Mouse (Mus musculus) MEL (cell line): ENCODE results near the gene Copz1. TPM values are rescaled to one million over a fixed set of nuclear protein-coding genes. Genes with fewer than 3 reads are reported as not detected.

ENCODE experiments used
- DNase-seq: peaks from one replicate; pipeline ENCODE4 v3.0.0; 2011; ENCODE audit warnings: low read depth, low spot score
- H3K27ac ChIP-seq: 2 replicates; pipeline ENCODE4 v1.5.1; 2012; ENCODE audit warnings: low read depth, mild to moderate bottlenecking, control low read depth, low read length, moderate library complexity; ENCODE audit not compliant: control insufficient read depth
- H3K27me3 ChIP-seq, 2 experiments: fragments of 150-350 bp in 1 of 2; sonication (generic) in 1 of 2; 2 replicates each; pipeline ENCODE4 v1.6.1; 2012; ENCODE audit warnings: low read length in 2 of 2, mild to moderate bottlenecking in 2 of 2, improper control_type of control experiment in 1 of 2, moderate library complexity in 1 of 2; ENCODE audit not compliant: insufficient read depth in 2 of 2, control insufficient read depth in 1 of 2
- H3K36me3 ChIP-seq, 2 experiments: 2 replicates each; pipeline ENCODE4 v1.6.1; 2012 to 2014; ENCODE audit warnings: low read length in 2 of 2, improper control_type of control experiment in 1 of 2, inconsistent platforms in 1 of 2, mild to moderate bottlenecking in 1 of 2; ENCODE audit not compliant: insufficient read depth in 2 of 2, control insufficient read depth in 1 of 2
- H3K4me1 ChIP-seq, 2 experiments: fragments of 150-350 bp in 1 of 2; sonication (generic) in 1 of 2; 2 replicates each; pipeline ENCODE4 v1.6.1; 2012; ENCODE audit warnings: low read length in 2 of 2, improper control_type of control experiment in 1 of 2, mild to moderate bottlenecking in 1 of 2; ENCODE audit not compliant: insufficient read depth in 2 of 2, control insufficient read depth in 1 of 2
- H3K4me3 ChIP-seq, 2 experiments: fragments of 150-350 bp in 1 of 2; sonication (generic) in 1 of 2; 2 replicates each; pipeline ENCODE4 v1.5.1; 2012; ENCODE audit warnings: low read depth in 2 of 2, low read length in 2 of 2, mild to moderate bottlenecking in 2 of 2, moderate library complexity in 2 of 2, control low read depth in 1 of 2, improper control_type of control experiment in 1 of 2; ENCODE audit not compliant: control insufficient read depth in 1 of 2, insufficient read depth in 1 of 2
- H3K79me2 ChIP-seq: 2 replicates; pipeline ENCODE4 v1.6.1; 2012; ENCODE audit warnings: mild to moderate bottlenecking, low read length, moderate library complexity; ENCODE audit not compliant: control insufficient read depth, poor library complexity, insufficient read depth
- H3K9ac ChIP-seq: 2 replicates; pipeline ENCODE4 v1.6.1; 2012; ENCODE audit warnings: low read depth, mild to moderate bottlenecking, control low read depth, low read length, moderate library complexity; ENCODE audit not compliant: control insufficient read depth, poor library complexity, severe bottlenecking
- H3K9me3 ChIP-seq: fragments of 150-350 bp; sonication (generic); replicated peaks from 2 replicates; pipeline ENCODE4 v1.6.1; 2012; ENCODE audit warnings: mild to moderate bottlenecking, low read length, improper control_type of control experiment, moderate library complexity; ENCODE audit not compliant: insufficient read depth
- CTCF ChIP-seq, 3 experiments: IDR thresholded peaks in 2 of 3; conservative IDR thresholded peaks in 1 of 3; 2 replicates each; pipeline ENCODE4 v1.5.1; 2011 to 2012; ENCODE audit warnings: low read length in 3 of 3, low read depth in 2 of 3, mild to moderate bottlenecking in 2 of 3, improper control_type of control experiment in 1 of 3, inconsistent platforms in 1 of 3, mixed read lengths in 1 of 3, moderate library complexity in 1 of 3; ENCODE audit not compliant: control insufficient read depth in 1 of 3, insufficient read depth in 1 of 3, poor library complexity in 1 of 3, severe bottlenecking in 1 of 3
- EP300 ChIP-seq, 2 experiments: IDR thresholded peaks; 2 replicates each; pipeline ENCODE4 v1.6.1; 2011; ENCODE audit warnings: improper control_type of control experiment in 2 of 2, low read length in 2 of 2, low read depth in 1 of 2, mild to moderate bottlenecking in 1 of 2
- GABPA ChIP-seq: IDR thresholded peaks from 2 replicates; pipeline ENCODE4 v1.6.1; 2012; ENCODE audit warnings: low read depth, mild to moderate bottlenecking, inconsistent platforms, low read length, improper control_type of control experiment, moderate library complexity
- GATA1 ChIP-seq: IDR thresholded peaks from 2 replicates; pipeline ENCODE4 v1.6.1; 2011; ENCODE audit warnings: low read depth, low read length, improper control_type of control experiment
- HCFC1 ChIP-seq: IDR thresholded peaks from 2 replicates; pipeline ENCODE4 v1.6.1; 2012; ENCODE audit warnings: low read depth, mild to moderate bottlenecking, inconsistent platforms, low read length, improper control_type of control experiment, moderate library complexity
- JUND ChIP-seq: IDR thresholded peaks from 2 replicates; pipeline ENCODE4 v1.6.1; 2011; ENCODE audit warnings: low read depth, mild to moderate bottlenecking, improper control_type of control experiment, low read length
- MAFK ChIP-seq: IDR thresholded peaks from 2 replicates; pipeline ENCODE4 v1.6.1; 2011; ENCODE audit warnings: low read depth, mild to moderate bottlenecking, low read length, improper control_type of control experiment, borderline replicate concordance
- MXI1 ChIP-seq: IDR thresholded peaks from 2 replicates; pipeline ENCODE4 v1.6.1; 2011; ENCODE audit warnings: mild to moderate bottlenecking, low read depth, low read length, improper control_type of control experiment
- POLR2A ChIP-seq, 2 experiments: IDR thresholded peaks; 2 replicates each; pipeline ENCODE4 v1.6.1; 2011 to 2012; ENCODE audit warnings: low read length in 2 of 2, mild to moderate bottlenecking in 2 of 2, control low read depth in 1 of 2, improper control_type of control experiment in 1 of 2, low read depth in 1 of 2, moderate library complexity in 1 of 2; ENCODE audit not compliant: control insufficient read depth in 1 of 2, insufficient read depth in 1 of 2, poor library complexity in 1 of 2
- POLR2AphosphoS2 ChIP-seq: IDR thresholded peaks from 2 replicates; pipeline ENCODE4 v1.6.1; 2011; ENCODE audit warnings: low read length, improper control_type of control experiment
- POLR2AphosphoS5 ChIP-seq: IDR thresholded peaks from 2 replicates; pipeline ENCODE4 v1.6.1; 2012; ENCODE audit warnings: low read depth, borderline replicate concordance, mild to moderate bottlenecking, inconsistent platforms, low read length, moderate library complexity, mixed read lengths
- RCOR1 ChIP-seq: IDR thresholded peaks from 2 replicates; pipeline ENCODE4 v1.6.1; 2012; ENCODE audit warnings: low read depth, mild to moderate bottlenecking, inconsistent platforms, low read length, improper control_type of control experiment
- SIN3A ChIP-seq: IDR thresholded peaks from 2 replicates; pipeline ENCODE4 v1.6.1; 2012; ENCODE audit warnings: low read length, improper control_type of control experiment, inconsistent platforms
- TAL1 ChIP-seq: IDR thresholded peaks from 2 replicates; pipeline ENCODE4 v1.6.1; 2012; ENCODE audit warnings: mild to moderate bottlenecking, inconsistent platforms, low read length, moderate library complexity, mixed read lengths
- UBTF ChIP-seq: IDR thresholded peaks from 2 replicates; pipeline ENCODE4 v1.6.1; 2012; ENCODE audit warnings: low read depth, mild to moderate bottlenecking, inconsistent platforms, low read length, improper control_type of control experiment, moderate library complexity, borderline replicate concordance; ENCODE audit not compliant: insufficient read depth
- USF2 ChIP-seq, 2 experiments: IDR thresholded peaks; 2 replicates each; pipeline ENCODE4 v1.6.1; 2011 to 2012; ENCODE audit warnings: improper control_type of control experiment in 2 of 2, low read length in 2 of 2, borderline replicate concordance in 1 of 2, inconsistent platforms in 1 of 2, low read depth in 1 of 2, mild to moderate bottlenecking in 1 of 2; ENCODE audit not compliant: insufficient read depth in 1 of 2
- ZKSCAN1 ChIP-seq: IDR thresholded peaks from 2 replicates; pipeline ENCODE4 v1.6.1; 2012; ENCODE audit warnings: low read depth, mild to moderate bottlenecking, inconsistent platforms, low read length, improper control_type of control experiment, moderate library complexity
- polyA plus RNA-seq, 2 experiments: library from polyadenylated mRNA; stranded (reverse) in 1 of 2; unstranded in 1 of 2; fragments of >175 nt in 1 of 2; fragments of >200 nt in 1 of 2; gene quantifications; 2 replicates each; pipeline versions ENCODE4 v1.2.1 to v1.2.4; 2012; ENCODE audit warnings: low replicate concordance in 2 of 2, low read depth in 1 of 2; ENCODE audit not compliant: insufficient read length in 2 of 2, insufficient read depth in 1 of 2, missing spikeins in 1 of 2
- total RNA-seq: library from RNA; depleted of rRNA; stranded (reverse); fragments of 300-350 nt; gene quantifications from 2 replicates; pipeline ENCODE4 v1.2.3, GENCODE M21; 2012

Copz1 gene
- total and polyA plus RNA-seq, 3 experiments = 46.7 to 822 (median 117) TPM

DNA sequence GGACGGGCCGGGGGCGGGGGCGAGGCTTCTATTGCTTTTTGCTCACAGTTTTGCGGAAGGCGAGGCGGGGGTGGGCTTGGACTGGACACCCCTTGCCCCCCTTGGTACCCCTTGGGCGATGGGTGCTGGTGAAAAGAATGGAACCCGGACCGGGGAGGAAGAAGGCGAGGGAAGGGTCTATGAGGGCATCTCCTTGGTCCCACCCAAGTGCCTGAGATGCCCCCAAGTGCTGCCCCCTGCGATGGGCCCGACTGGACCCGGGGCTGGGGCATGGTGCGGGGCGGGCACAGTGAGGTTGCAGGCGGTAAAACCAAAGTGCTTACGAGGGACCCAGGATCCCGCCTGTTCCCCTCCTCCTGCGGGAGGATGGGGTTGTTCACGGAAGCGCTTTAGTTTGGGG lies 41.7 kb downstream of the Copz1 start:
- H3K36me3 ChIP-seq = no peaks in the 10 kb centered on the region; a peak in 2 of 4 replicates
- no peak overlapping the region for H3K9ac ChIP-seq
- H3K4me1 ChIP-seq = peaks cover 0 to 3% of the 10 kb centered on the region in 2 experiments; a peak in 2 of 4 replicates

DNA sequence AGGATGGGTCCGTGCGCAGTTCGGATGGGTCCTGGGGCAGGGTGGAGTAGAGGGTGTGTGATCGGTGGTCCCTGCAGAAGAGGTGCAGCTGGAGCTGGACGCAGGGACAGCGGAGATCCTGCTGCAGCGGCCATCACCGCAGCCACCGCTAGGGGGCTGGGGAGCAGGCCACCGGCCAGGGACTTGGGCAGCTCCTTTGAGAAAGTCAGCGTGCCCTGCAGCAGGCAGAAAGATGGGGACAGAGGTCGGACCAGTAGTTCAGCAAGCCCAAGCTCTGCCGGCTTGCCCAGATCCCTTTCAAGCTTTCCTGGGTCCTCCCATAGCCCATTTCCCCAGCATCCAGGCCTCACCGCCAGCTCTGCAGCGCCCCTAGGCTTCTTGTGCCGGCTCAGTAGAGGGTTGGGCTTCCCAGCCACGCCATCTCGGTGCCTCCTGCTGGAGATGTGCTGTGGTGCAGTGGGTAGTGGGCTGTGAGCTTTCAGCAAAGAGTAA lies 42.5 kb downstream of the Copz1 start:
- Histone ChIP-seq H3K27me3 (no peaks in the 10 kb centered on the region), H3K36me3 (no peaks in the 10 kb centered on the region; a peak in 2 of 4 replicates), H3K4me3 (no peak overlapping the region), H3K4me1 (peaks cover 0 to 3% of the 10 kb centered on the region in 2 experiments; a peak in 2 of 4 replicates), H3K9me3 (no peaks in the 10 kb centered on the region), H3K27ac (no peak overlapping the region), H3K9ac (no peak overlapping the region), H3K79me2 (no peaks in the 10 kb centered on the region)
- no peak for TF ChIP-seq EP300 (IDR thresholded peaks at IDR 0.05; ENCODE audit: low read depth in 1 of 2, low read length in 2 of 2)
- TF ChIP-seq UBTF = no peak
- TF ChIP-seq POLR2A (IDR thresholded peaks at IDR 0.05; ENCODE audit: control insufficient read depth in 1 of 2, insufficient read depth in 1 of 2, low read depth in 1 of 2, low read length in 2 of 2, poor library complexity in 1 of 2) = no peak
- TF ChIP-seq RCOR1 = no peak
- no peak for DNase-seq

More for the DNA sequence above, 41.7 kb downstream of the Copz1 start:
- no peak for DNase-seq
- Histone ChIP-seq H3K9me3 (no peaks in the 10 kb centered on the region), H3K27ac (no peak overlapping the region), H3K27me3 (no peaks in the 10 kb centered on the region), H3K79me2 (no peaks in the 10 kb centered on the region), H3K4me3 (no peak overlapping the region)
- no peak for TF ChIP-seq HCFC1
- TF ChIP-seq EP300 (IDR thresholded peaks at IDR 0.05; ENCODE audit: low read depth in 1 of 2, low read length in 2 of 2) = no peak
- TF ChIP-seq ZKSCAN1 = no peak
- no peak for TF ChIP-seq POLR2AphosphoS2
- no peak for TF ChIP-seq CTCF (IDR thresholded peaks at IDR 0.05 in 2 of 3, conservative IDR thresholded peaks at IDR 0.05 in 1 of 3; ENCODE audit: control insufficient read depth in 1 of 3, insufficient read depth in 1 of 3, low read depth in 2 of 3, low read length in 3 of 3, poor library complexity in 1 of 3, severe bottlenecking in 1 of 3)
- TF ChIP-seq GABPA = no peak
- no peak for TF ChIP-seq POLR2A (IDR thresholded peaks at IDR 0.05; ENCODE audit: control insufficient read depth in 1 of 2, insufficient read depth in 1 of 2, low read depth in 1 of 2, low read length in 2 of 2, poor library complexity in 1 of 2)
- no peak for TF ChIP-seq MXI1
- no peak for TF ChIP-seq JUND
- no peak for TF ChIP-seq SIN3A
- no peak for TF ChIP-seq USF2 (IDR thresholded peaks at IDR 0.05; ENCODE audit: borderline replicate concordance in 1 of 2, insufficient read depth in 1 of 2, low read depth in 1 of 2, low read length in 2 of 2)
- TF ChIP-seq GATA1 = no peak
- no peak for TF ChIP-seq POLR2AphosphoS5
- TF ChIP-seq TAL1 = no peak
- no peak for TF ChIP-seq MAFK
